Mouse (Mus musculus) layer of hippocampus, adult 2 months (tissue): ENCODE results near the gene Sp7. TPM values are rescaled to one million over a fixed set of nuclear protein-coding genes. Genes with fewer than 3 reads are reported as not detected.

Source experiments
- DNase-seq, 2 experiments: peaks; one replicate each; pipeline ENCODE4 v3.0.0; 2022; ENCODE audit warnings: low spot score in 2 of 2
- H3K27ac ChIP-seq: fragments of 200-600 bp; 2 replicates; pipeline ENCODE4 v1.8.1; 2022
- H3K4me3 ChIP-seq: fragments of 200-600 bp; 2 replicates; pipeline ENCODE4 v1.8.1; 2022; ENCODE audit warnings: mild to moderate bottlenecking
- CTCF ChIP-seq: fragments of 200-600 bp; conservative IDR thresholded peaks from 2 replicates; pipeline ENCODE4 v1.8.1; 2022; ENCODE audit warnings: antibody characterized with exemption, mild to moderate bottlenecking, moderate library complexity
- total RNA-seq, 2 experiments: library from RNA; stranded (reverse); gene quantifications; 2 replicates each; pipeline ENCODE4 v1.2.3; 2021

Gene Sp7
- total RNA-seq, 2 experiments from 2014 or later, result 0.32 to 0.49 TPM

GRCm38 (mm10) chr15:102324654-102325473 lies 42.1 kb downstream of the Sp7 start:
- Histone ChIP-seq H3K27ac (peak overlapping the region; percentile 77), H3K4me3 (peak overlapping the region; percentile 43)
- TF ChIP-seq CTCF, result peak; percentile 47
- no peak for DNase-seq

- TF ChIP-seq CTCF, result peak; percentile 89
- Histone ChIP-seq H3K4me3 (no peak overlapping the region), H3K27ac (0 out of 2 replicates have a peak overlapping the region, but pooled peaks have one; percentile 28)
- peak; percentile 49 to 73 for DNase-seq
These were observed 50.7 kb downstream of the Sp7 start for GRCm38 (mm10) chr15:102316263-102316662.

- Histone ChIP-seq H3K4me3 (no peak overlapping the region), H3K27ac (peak overlapping the region; percentile 28; the same call in 1 of the 2 replicates)
- TF ChIP-seq CTCF, result no peak
- no peak for DNase-seq
These were observed 51.7 kb downstream of the Sp7 start for GRCm38 (mm10) chr15:102315292-102315691.

GRCm38 (mm10) chr15:102311489-102311888 lies 55.5 kb downstream of the Sp7 start:
- Histone ChIP-seq H3K4me3 (no peak overlapping the region), H3K27ac (no peak overlapping the region)
- TF ChIP-seq CTCF, result no peak
- DNase-seq, result no peak

- Histone ChIP-seq H3K27ac (no peak overlapping the region; the same call in 1 of the 2 replicates), H3K4me3 (no peak overlapping the region)
- no peak for TF ChIP-seq CTCF
- DNase-seq, result peak in 1 of 2 experiments; percentile 46
These were observed 56.7 kb downstream of the Sp7 start for GRCm38 (mm10) chr15:102310074-102310845.

- DNase-seq, result no peak
- no peak overlapping the region for H3K27ac ChIP-seq
- TF ChIP-seq CTCF, result no peak
- no peak overlapping the region for H3K4me3 ChIP-seq
These were observed 58.3 kb downstream of the Sp7 start for GRCm38 (mm10) chr15:102308717-102309116.

Other genes starting within 250 kb of the Sp7 start
- 100 to 1,000 TPM; 151 to 155 TPM for gene Spryd3, start 230.9 kb downstream of the Sp7 start, total RNA-seq
- gene Igfbp6, start 222.8 kb downstream of the Sp7 start, total RNA-seq, result 1 to 10 TPM; 6.9 to 7.7 TPM
- gene Soat2, start 216.7 kb downstream of the Sp7 start, total RNA-seq, result not detected
- 10 to 100 TPM; 68.3 to 76.5 TPM for gene Zfp740, start 163.9 kb downstream of the Sp7 start, total RNA-seq
- 10 to 100 TPM; 39.5 to 40.4 TPM for gene Csad, start 162.5 kb downstream of the Sp7 start, total RNA-seq
- 1 to 10 TPM; 1.0 to 3.9 TPM for gene Itgb7, start 135.2 kb downstream of the Sp7 start, total RNA-seq
- gene Rarg, start 109.7 kb downstream of the Sp7 start, total RNA-seq, result 10 to 100 TPM; 12.2 to 14.1 TPM
- gene Gm9918, start 96.6 kb downstream of the Sp7 start, total RNA-seq, result not detected
- gene Mfsd5, start 87.7 kb downstream of the Sp7 start, total RNA-seq, result 10 to 100 TPM; 34.2 to 40.9 TPM
- 1 to 10 TPM; 1.7 to 2.1 TPM for gene Espl1, start 70.9 kb downstream of the Sp7 start, total RNA-seq
- gene Pfdn5, start 41.1 kb downstream of the Sp7 start, total RNA-seq, result 100 to 1,000 TPM; 433 to 437 TPM
- 10 to 100 TPM; 61.0 to 70.2 TPM for gene Myg1, start 35.5 kb downstream of the Sp7 start, total RNA-seq
- 10 to 100 TPM; 24.5 to 26.5 TPM for gene Aaas, start 16.4 kb downstream of the Sp7 start, total RNA-seq
- 10 to 100 TPM; 23.1 to 33.0 TPM for gene Sp1, start 39.0 kb upstream of the Sp7 start, total RNA-seq
- gene Amhr2, start 78.2 kb upstream of the Sp7 start, total RNA-seq, result 1 to 10 TPM in 1 of 2 experiments, under 1 TPM in 1; 0.66 to 1.2 TPM
- 10 to 100 TPM; 40.2 to 42.7 TPM for gene Prr13, start 91.8 kb upstream of the Sp7 start, total RNA-seq
- gene Pcbp2, start 103.4 kb upstream of the Sp7 start, total RNA-seq, result 100 to 1,000 TPM; 496 to 505 TPM
- not detected for gene Gm10337, start 136.5 kb upstream of the Sp7 start, total RNA-seq
- 10 to 100 TPM; 95.0 to 99.9 TPM for gene Map3k12, start 149.9 kb upstream of the Sp7 start, total RNA-seq
- gene Tarbp2, start 151.0 kb upstream of the Sp7 start, total RNA-seq, result 10 to 100 TPM; 36.2 to 37.7 TPM
- gene Npff, start 157.8 kb upstream of the Sp7 start, total RNA-seq, result 1 to 10 TPM; 5.5 TPM